Mouse (Mus musculus): ENCODE results near the gene Adcy7.

GRCm38 (mm10) chr8:88369805-88370204 is 97.6 kb downstream of the Adcy7 start:
- TF ChIP-seq CTCF (IDR thresholded peaks at IDR 0.05; ENCODE audit: borderline replicate concordance, control insufficient read depth, extremely low read depth, insufficient read depth, low read length, poor library complexity): no peak
- TF ChIP-seq POLR2A (IDR thresholded peaks at IDR 0.05; ENCODE audit: control insufficient read depth, extremely low read depth, insufficient read depth, low read length, poor library complexity): no peak
